Mouse (Mus musculus) kidney, postnatal 10 days (tissue): Measurements from ENCODE around the gene Gm10322.

Source experiments
- DNase-seq: peaks from one replicate; pipeline ENCODE4 v3.0.0; 2021; ENCODE audit warnings: mixed read lengths

Gm10322 gene

GRCm38 (mm10) chr10:59602891-59603290, 13.0 kb upstream of the Gm10322 start:
- DNase-seq, result no peak

GRCm38 (mm10) chr10:59603843-59604242, 12.0 kb upstream of the Gm10322 start:
- peak; percentile 37 for DNase-seq

GRCm38 (mm10) chr10:59604879-59605464, 10.9 kb upstream of the Gm10322 start:
- DNase-seq, result peak; percentile 47

- no peak for DNase-seq
Observed at GRCm38 (mm10) chr10:59613276-59613675, 2.6 kb upstream of the Gm10322 start.

GRCm38 (mm10) chr10:59614141-59614540, 1.7 kb upstream of the Gm10322 start:
- DNase-seq, result no peak

- peak; percentile 15 for DNase-seq
Observed at GRCm38 (mm10) chr10:59615411-59615810, 452 bp upstream of the Gm10322 start.

GRCm38 (mm10) chr10:59616522-59616921, 659 bp downstream of the Gm10322 start, which contains the start of gene Mcu:
Mcu (minus strand) TSS chr10:59616692.
- peak; percentile 98 for DNase-seq

GRCm38 (mm10) chr10:59617776-59618175, 1.9 kb downstream of the Gm10322 start:
- no peak for DNase-seq

- no peak for DNase-seq
Observed at GRCm38 (mm10) chr10:59621355-59621754, 5.5 kb downstream of the Gm10322 start.

- no peak for DNase-seq
Observed at GRCm38 (mm10) chr10:59623496-59623895, 7.6 kb downstream of the Gm10322 start.

GRCm38 (mm10) chr10:59628641-59629505, 13.0 kb downstream of the Gm10322 start:
- DNase-seq, result peak; percentile 23

- DNase-seq, result no peak
Observed at GRCm38 (mm10) chr10:59629506-59629782, 13.6 kb downstream of the Gm10322 start.

- DNase-seq, result no peak
Observed at GRCm38 (mm10) chr10:59636048-59636447, 20.2 kb downstream of the Gm10322 start.

GRCm38 (mm10) chr10:59636751-59637533, 21.1 kb downstream of the Gm10322 start:
- DNase-seq, result peak; percentile 19

- no peak for DNase-seq
Observed at GRCm38 (mm10) chr10:59637596-59638124, 21.8 kb downstream of the Gm10322 start.

GRCm38 (mm10) chr10:59638576-59638975, 22.7 kb downstream of the Gm10322 start:
- no peak for DNase-seq

- no peak for DNase-seq
Observed at GRCm38 (mm10) chr10:59642659-59643377, 27.0 kb downstream of the Gm10322 start.

GRCm38 (mm10) chr10:59643645-59644044, 27.8 kb downstream of the Gm10322 start:
- no peak for DNase-seq

GRCm38 (mm10) chr10:59644710-59645109, 28.8 kb downstream of the Gm10322 start:
- DNase-seq, result no peak

GRCm38 (mm10) chr10:59645153-59645552, 29.3 kb downstream of the Gm10322 start:
- DNase-seq, result no peak

- DNase-seq, result no peak
Observed at GRCm38 (mm10) chr10:59646821-59647378, 31.0 kb downstream of the Gm10322 start.

GRCm38 (mm10) chr10:59656799-59657198, 40.9 kb downstream of the Gm10322 start:
- DNase-seq, result no peak
